Mouse (Mus musculus) midbrain, postnatal 0 days (tissue): ENCODE data around the gene Slc50a1. TPM values are rescaled to one million over a fixed set of nuclear protein-coding genes. Genes with fewer than 3 reads are reported as not detected.

Source experiments
- ATAC-seq: fragments of 200-750 bp; cut with Nextera tagmentation; 2 replicates; pipeline ENCODE4 v1.8.0; 2017; ENCODE audit warnings: moderate number of reproducible peaks, mild to moderate bottlenecking, moderate TSS enrichment, moderate library complexity; ENCODE audit not compliant: low FRiP score
- DNase-seq: peaks from one replicate; pipeline ENCODE4 v3.0.0-alpha.2; 2015; ENCODE audit warnings: low spot score
- H3K27ac ChIP-seq: fragments of 300-500 bp; sonication (generic); 2 replicates; pipeline ENCODE4 v1.5.1; 2014; ENCODE audit warnings: low read depth, mild to moderate bottlenecking, low read length, mixed read lengths
- H3K27me3 ChIP-seq: fragments of 300-500 bp; sonication (generic); 2 replicates; pipeline ENCODE4 v1.6.1; 2014; ENCODE audit warnings: low read length, control low read depth, mixed read lengths; ENCODE audit not compliant: insufficient read depth
- H3K36me3 ChIP-seq: fragments of 300-500 bp; sonication (generic); 2 replicates; pipeline ENCODE4 v1.6.1; 2014; ENCODE audit warnings: low read length, control low read depth, mixed read lengths; ENCODE audit not compliant: insufficient read depth
- H3K4me1 ChIP-seq: fragments of 300-500 bp; sonication (generic); 2 replicates; pipeline ENCODE4 v1.6.1; 2014; ENCODE audit warnings: mild to moderate bottlenecking, control low read depth, antibody characterized with exemption, low read length, mixed read lengths; ENCODE audit not compliant: insufficient read depth
- H3K4me2 ChIP-seq: fragments of 300-500 bp; sonication (generic); 2 replicates; pipeline ENCODE4 v1.6.1; 2014; ENCODE audit warnings: low read depth, mild to moderate bottlenecking, low read length, mixed read lengths; ENCODE audit not compliant: poor library complexity, severe bottlenecking
- H3K4me3 ChIP-seq: fragments of 300-500 bp; sonication (generic); 2 replicates; pipeline ENCODE4 v1.5.1; 2014; ENCODE audit warnings: low read depth, mild to moderate bottlenecking, low read length, moderate library complexity
- H3K9ac ChIP-seq: fragments of 300-500 bp; sonication (generic); replicated peaks from 2 replicates; pipeline ENCODE4 v1.6.1; 2014; ENCODE audit warnings: mild to moderate bottlenecking, low read length, moderate library complexity, mixed read lengths; ENCODE audit not compliant: poor library complexity, severe bottlenecking
- H3K9me3 ChIP-seq: fragments of 300-500 bp; sonication (generic); 2 replicates; pipeline ENCODE4 v1.6.1; 2016; ENCODE audit warnings: low read length, control low read depth
- CTCF ChIP-seq: IDR thresholded peaks from 2 replicates; pipeline ENCODE4 v1.5.1; 2016; ENCODE audit warnings: antibody characterized with exemption, mild to moderate bottlenecking
- WGBS: fragments of 180-500 bp; shearing (Covaris S2); extraction: QIAGEN DNeasy Blood & Tissue Kit; methylation state at CpG from one replicate; pipeline ENCODE4 v1.1.7; 2014; 5-methylcytosine and 5-hydroxymethylcytosine counted together
- polyA plus RNA-seq: library from polyadenylated mRNA; unstranded; fragments of >200 nt; fragmentation: Nextera tagmentation; extraction: Ambion mirVana; gene quantifications from 2 replicates; pipeline ENCODE4 v1.2.1, GENCODE M21; 2015
- total RNA-seq: library from RNA; depleted of rRNA; stranded (reverse); fragments of >200 nt; gene quantifications from 2 replicates; pipeline ENCODE4 v1.2.3, GENCODE M21; 2014

The Slc50a1 gene
- total and polyA plus RNA-seq, 2 experiments from 2014 or later: 32.0 to 42.4 TPM

- Histone ChIP-seq H3K4me2 (peak overlapping the region; percentile 72; the same call in 1 of the 2 replicates), H3K9me3 (no peaks in the 10 kb centered on the region), H3K27ac (no peak overlapping the region), H3K4me1 (peaks cover 11% of the 10 kb centered on the region; the same call in 1 of the 2 replicates), H3K4me3 (no peak overlapping the region), H3K36me3 (0 out of 2 replicates have a peak, but pooled peaks cover 3% of the 10 kb centered on the region), H3K9ac (no peak overlapping the region), H3K27me3 (no peaks in the 10 kb centered on the region)
- DNase-seq (no peak), ATAC-seq (no peak)
- 58% methylated on average over 8 of the region's 8 CpGs for WGBS
- no peak for TF ChIP-seq CTCF
Observed at GRCm38 (mm10) chr3:89268916-89269315, 1.5 kb downstream of the Slc50a1 start.

DNA sequence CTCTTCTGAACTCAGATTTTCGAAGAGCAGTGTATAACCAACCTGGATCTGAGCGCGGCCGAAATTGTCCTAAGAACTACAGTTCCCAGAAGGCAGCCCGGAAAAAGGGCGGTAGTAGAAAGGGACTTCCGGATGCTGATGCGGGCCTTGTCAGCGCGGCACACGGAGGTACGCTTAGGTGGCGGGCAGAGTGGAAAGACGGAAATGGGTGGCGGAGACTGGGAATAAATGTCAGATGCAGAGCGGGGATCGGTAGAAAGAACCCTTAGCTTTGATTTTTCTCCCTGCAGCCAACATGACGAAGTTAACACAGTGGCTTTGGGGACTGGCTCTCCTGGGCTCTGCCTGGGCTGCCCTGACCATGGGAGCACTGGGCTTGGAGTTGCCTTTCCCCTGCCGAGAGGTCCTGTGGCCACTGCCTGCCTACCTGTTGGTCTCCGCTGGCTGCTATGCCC is 3.9 kb downstream of the Slc50a1 start:
- TF ChIP-seq CTCF: no peak
- ATAC-seq (peak; percentile 82), DNase-seq (peak; percentile 91)
- Histone ChIP-seq H3K4me3 (peak overlapping the region; percentile 66), H3K36me3 (0 out of 2 replicates have a peak, but pooled peaks cover 3% of the 10 kb centered on the region), H3K4me1 (peaks cover 11% of the 10 kb centered on the region; the same call in 1 of the 2 replicates), H3K27me3 (no peaks in the 10 kb centered on the region), H3K9me3 (no peaks in the 10 kb centered on the region), H3K4me2 (peak overlapping the region; percentile 93), H3K9ac (peak overlapping the region; percentile 90), H3K27ac (peak overlapping the region; percentile 78)
- under 1% methylated on average over 20 of the region's 20 CpGs for WGBS

DNA sequence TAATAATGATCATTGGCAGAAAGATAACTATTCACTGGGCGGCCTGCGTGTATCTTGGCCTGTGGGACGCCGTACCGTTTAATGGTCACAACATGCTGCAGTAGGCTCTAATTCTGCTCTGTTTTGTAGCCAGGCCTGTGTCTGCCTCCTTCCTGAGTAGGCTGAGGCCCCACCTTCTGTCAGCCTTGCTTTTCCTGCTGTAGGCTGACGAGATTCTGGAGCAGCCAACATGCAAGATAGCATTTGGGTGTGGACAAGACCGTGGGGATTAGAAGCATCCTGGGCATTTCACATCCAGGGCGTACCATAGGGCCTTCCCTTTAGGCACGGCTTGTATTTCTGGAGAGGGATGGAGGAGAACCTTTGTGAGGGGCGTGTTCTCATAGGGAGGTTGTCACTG is 8.0 kb downstream of the Slc50a1 start:
- H3K27ac ChIP-seq: no peak overlapping the region
- no peak overlapping the region for H3K4me2 ChIP-seq
- ATAC-seq: no peak
- no peaks in the 10 kb centered on the region for H3K36me3 ChIP-seq
- H3K9me3 ChIP-seq: no peaks in the 10 kb centered on the region
- WGBS: 73% methylated on average over 10 of the region's 10 CpGs
- TF ChIP-seq CTCF: no peak
- H3K27me3 ChIP-seq: no peaks in the 10 kb centered on the region
- no peak overlapping the region for H3K4me3 ChIP-seq
- no peak for DNase-seq
- peaks cover 4% of the 10 kb centered on the region; the same call in 1 of the 2 replicates for H3K4me1 ChIP-seq
- no peak overlapping the region for H3K9ac ChIP-seq

DNA sequence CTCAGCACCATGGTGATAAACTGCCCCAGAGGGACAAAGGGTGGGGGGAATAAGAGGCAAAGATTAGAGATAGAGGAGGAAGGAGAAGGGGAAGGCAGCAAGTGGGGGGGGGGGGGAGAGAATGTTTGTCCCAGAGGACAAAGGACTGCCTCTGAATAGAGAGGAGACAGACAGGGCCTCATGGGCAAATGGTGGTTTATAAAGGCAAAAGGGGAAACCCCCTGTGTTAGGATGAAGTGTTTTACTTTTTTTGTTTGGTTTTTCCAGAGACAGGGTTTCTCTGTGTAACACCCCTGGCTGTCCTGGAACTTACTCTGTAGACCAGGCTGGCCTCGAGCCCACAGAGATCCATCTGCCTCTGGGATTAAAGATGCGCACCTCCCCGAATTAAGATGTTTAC is 10.2 kb downstream of the Slc50a1 start:
- H3K27ac ChIP-seq: no peak overlapping the region
- H3K27me3 ChIP-seq: no peaks in the 10 kb centered on the region
- H3K9ac ChIP-seq: no peak overlapping the region
- no peak overlapping the region for H3K4me2 ChIP-seq
- no peak for TF ChIP-seq CTCF
- WGBS: 55% methylated on average over 3 of the region's 3 CpGs
- H3K36me3 ChIP-seq: no peaks in the 10 kb centered on the region
- no peaks in the 10 kb centered on the region for H3K9me3 ChIP-seq
- H3K4me3 ChIP-seq: no peak overlapping the region
- ATAC-seq (no peak), DNase-seq (no peak)
- H3K4me1 ChIP-seq: no peaks in the 10 kb centered on the region

GRCm38 (mm10) chr3:89259076-89259475 is 11.3 kb downstream of the Slc50a1 start, which contains the start of gene Dpm3:
TSS of gene Dpm3 (plus strand) at chr3:89259358.
- ATAC-seq (no peak), DNase-seq (no peak)
- no peak within 1 kb of the TSS for H3K9ac ChIP-seq
- H3K27me3 ChIP-seq: no peaks in the 10 kb centered on the region
- H3K4me2 ChIP-seq: no peak within 1 kb of the TSS
- 58% methylated on average over 7 of the region's 7 CpGs for WGBS
- no peaks in the 10 kb centered on the region for H3K9me3 ChIP-seq
- H3K27ac ChIP-seq: no peak within 1 kb of the TSS
- TF ChIP-seq CTCF: no peak
- H3K36me3 ChIP-seq: no peaks in the 10 kb centered on the region
- H3K4me3 ChIP-seq: no peak within 1 kb of the TSS
- no peaks in the 10 kb centered on the region for H3K4me1 ChIP-seq

- no peak overlapping the region for H3K4me2 ChIP-seq
- 65% methylated on average over 5 of the region's 5 CpGs for WGBS
- H3K4me3 ChIP-seq: no peak overlapping the region
- H3K36me3 ChIP-seq: no peaks in the 10 kb centered on the region
- no peaks in the 10 kb centered on the region for H3K27me3 ChIP-seq
- no peak for DNase-seq
- H3K27ac ChIP-seq: no peak overlapping the region
- TF ChIP-seq CTCF: no peak
- no peaks in the 10 kb centered on the region for H3K9me3 ChIP-seq
- H3K4me1 ChIP-seq: no peaks in the 10 kb centered on the region
- no peak overlapping the region for H3K9ac ChIP-seq
- no peak for ATAC-seq
Observed at GRCm38 (mm10) chr3:89256177-89256576, 14.2 kb downstream of the Slc50a1 start.
